In the genomic region with DNA sequence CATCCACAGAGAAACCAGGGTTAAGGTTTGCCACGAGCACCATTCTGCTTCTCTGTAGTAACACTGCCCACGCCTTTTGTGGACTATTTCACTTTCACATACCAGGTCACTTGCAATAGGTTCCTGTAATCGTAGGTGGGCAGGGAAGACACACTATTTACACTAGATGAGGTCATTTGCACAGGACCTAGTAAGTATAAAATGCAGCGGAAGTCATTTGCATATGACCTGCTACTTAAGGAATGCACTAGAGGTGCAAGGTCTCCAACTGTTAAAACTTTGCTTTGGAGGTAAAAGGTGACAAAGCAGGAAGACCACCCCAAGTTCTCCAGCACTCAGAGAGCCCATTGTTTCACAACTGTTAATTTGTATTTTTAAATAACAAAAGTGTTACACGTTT, we compare ENCODE assay signal across 8 mouse cellular contexts. TPM values are rescaled to one million over a fixed set of nuclear protein-coding genes. Genes with fewer than 3 reads are reported as not detected.
DNase-seq lines count a peak whose midpoint lies in the region; TF ChIP-seq lines count a peak whose summit lies in the region.

No protein-coding gene starts in this region.

- H3K4me1 ChIP-seq in E14TG2a.4 (replicated peaks; ENCODE audit: low read depth, low read length): peaks cover 67% of the 10 kb centered on the region
- peaks cover 29% of the 10 kb centered on the region for H3K4me1 ChIP-seq in hindbrain, embryonic 10.5 days (replicated peaks)

- no peak overlapping the region for H3K27ac ChIP-seq in gastrocnemius, adult 2 months
- no peak overlapping the region for H3K27ac ChIP-seq in hindbrain, embryonic 10.5 days

- 68% methylated on average over 5 of the region's 5 CpGs for WGBS in hindbrain, embryonic 10.5 days

- no peak for TF ChIP-seq CTCF in gastrocnemius, adult 2 months (IDR thresholded peaks at IDR 0.05)
- no peak for TF ChIP-seq CTCF in E14TG2a.4 (conservative IDR thresholded peaks at IDR 0.05; ENCODE audit: low read length)

- intact Hi-C loops in gastrocnemius, adult 2 months (cut with DNase I): no loop called here
- intact Hi-C loops in gastrocnemius, postnatal 36 days (cut with DNase I): no loop called here

- DNase-seq in gastrocnemius, adult 2 months: no peak
- no peak for DNase-seq in gastrocnemius, postnatal 36 days
- DNase-seq in hindbrain, embryonic 10.5 days (ENCODE audit: low spot score): no peak
- peak; percentile 36 for DNase-seq in lung, postnatal 25 days (ENCODE audit: low spot score)
- no peak for DNase-seq in embryo, embryonic 10.5 days (ENCODE audit: low spot score)
- DNase-seq in adipocyte (ENCODE audit: low spot score): no peak
- DNase-seq in embryo, embryonic 11 days: no peak

- peak overlapping the region; percentile 80 for H3K4me3 ChIP-seq in gastrocnemius, adult 2 months
- peak overlapping the region; percentile 98 for H3K4me3 ChIP-seq in E14TG2a.4 (replicated peaks; ENCODE audit: low read length)
- H3K4me3 ChIP-seq in hindbrain, embryonic 10.5 days: peak overlapping the region; percentile 82

- H3K36me3 ChIP-seq in E14TG2a.4 (ENCODE audit: insufficient read depth, low read length): peaks cover 36% of the 10 kb centered on the region
- H3K36me3 ChIP-seq in hindbrain, embryonic 10.5 days: peaks cover 15% of the 10 kb centered on the region

- no peaks in the 10 kb centered on the region for H3K27me3 ChIP-seq in E14TG2a.4 (ENCODE audit: insufficient read depth, low read length)
- no peaks in the 10 kb centered on the region for H3K27me3 ChIP-seq in hindbrain, embryonic 10.5 days (ENCODE audit: insufficient read depth, poor library complexity, severe bottlenecking)

- H3K9me3 ChIP-seq in E14TG2a.4 (ENCODE audit: low read length): no peaks in the 10 kb centered on the region
- H3K9me3 ChIP-seq in hindbrain, embryonic 10.5 days: no peaks in the 10 kb centered on the region

RNA-seq across cellular contexts. Expression of a gene that starts 1.4 kb away (rescaled TPM):
- total RNA-seq in gastrocnemius, adult 2 months (2021): 10 to 100 TPM; 12.3 to 19.9 TPM
- total RNA-seq in gastrocnemius, postnatal 36 days (2021): 10 to 100 TPM; 21.4 to 23.3 TPM
- polyA plus RNA-seq in hindbrain, embryonic 10.5 days (2016; fragmentation: Nextera tagmentation; extraction: Ambion mirVana): 29.1 and 31.6 TPM in 2 replicates
